Mouse (Mus musculus) brain, embryonic 14.5 days (tissue): ENCODE measurements around the gene Ppp1r12b.

Experiments
- CTCF ChIP-seq: fragments of 200-500 bp; IDR thresholded peaks from 2 replicates; pipeline ENCODE4 v1.5.1; 2012; ENCODE audit warnings: inconsistent platforms, mild to moderate bottlenecking, moderate library complexity, borderline replicate concordance; ENCODE audit not compliant: insufficient read depth, insufficient read length; ENCODE audit errors: extremely low read depth
- POLR2A ChIP-seq: fragments of 200-500 bp; IDR thresholded peaks from 2 replicates; pipeline ENCODE4 v1.6.1; 2012; ENCODE audit warnings: mild to moderate bottlenecking, inconsistent platforms, borderline replicate concordance; ENCODE audit not compliant: poor library complexity, insufficient read depth, insufficient read length, severe bottlenecking; ENCODE audit errors: extremely low read depth

DNA sequence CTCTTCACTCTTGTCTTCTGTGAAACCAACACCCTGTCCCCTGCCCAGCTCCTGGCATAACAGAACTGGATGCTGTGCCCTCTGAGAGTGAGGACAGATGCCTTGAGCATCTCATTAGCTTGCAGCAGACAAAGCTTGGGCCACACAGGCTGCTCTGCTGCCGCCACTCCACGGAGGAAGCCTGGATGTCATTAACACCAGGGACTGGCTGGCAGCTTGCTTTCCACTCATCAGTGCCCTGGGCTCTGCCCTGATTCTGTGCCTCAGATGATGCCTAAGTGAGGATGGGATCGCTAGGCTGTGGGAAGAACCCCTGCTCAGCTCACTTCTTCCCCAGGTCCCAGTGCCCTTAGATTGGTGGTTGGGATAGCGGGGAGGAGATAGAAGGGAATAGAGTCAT is 39.7 kb upstream of the Ppp1r12b start:
- TF ChIP-seq CTCF (no peak), POLR2A (no peak)
